Mouse (Mus musculus) midbrain, embryonic 13.5 days (tissue): ENCODE measurements at regions not wholly inside any gene's neighbourhood (a gene's known extent, or its start where the extent isn't known, plus 50 kb on each side); places are given as distances from the start of the nearest gene placed in this dataset.
"Not testable (repeated sequence)": the region's sequence is repeated elsewhere in the genome, so short reads cannot be mapped to it uniquely, and the experiment has no call there.

Experiments used
- ATAC-seq: fragments of 200-750 bp; cut with Nextera tagmentation; 2 replicates; pipeline ENCODE4 v1.8.0; 2017; ENCODE audit warnings: mild to moderate bottlenecking, moderate TSS enrichment, moderate library complexity
- H3K27ac ChIP-seq: fragments of 300-500 bp; sonication (generic); 2 replicates; pipeline ENCODE4 v1.5.1; 2015; ENCODE audit warnings: inconsistent platforms, mild to moderate bottlenecking, moderate library complexity
- H3K27me3 ChIP-seq: fragments of 300-500 bp; sonication (generic); 2 replicates; pipeline ENCODE4 v1.6.1; 2015; ENCODE audit warnings: mild to moderate bottlenecking, inconsistent platforms
- H3K36me3 ChIP-seq: fragments of 300-500 bp; sonication (generic); 2 replicates; pipeline ENCODE4 v1.6.1; 2015; ENCODE audit warnings: mild to moderate bottlenecking, inconsistent platforms
- H3K4me1 ChIP-seq: fragments of 300-500 bp; sonication (generic); replicated peaks from 2 replicates; pipeline ENCODE4 v1.6.1; 2015; ENCODE audit warnings: inconsistent platforms
- H3K4me2 ChIP-seq: fragments of 300-500 bp; sonication (generic); replicated peaks from 2 replicates; pipeline ENCODE4 v1.6.1; 2015; ENCODE audit warnings: moderate library complexity, mild to moderate bottlenecking, inconsistent platforms
- H3K4me3 ChIP-seq: fragments of 300-500 bp; sonication (generic); replicated peaks from 2 replicates; pipeline ENCODE4 v1.5.1; 2015; ENCODE audit warnings: mild to moderate bottlenecking, inconsistent platforms
- H3K9ac ChIP-seq: fragments of 300-500 bp; sonication (generic); replicated peaks from 2 replicates; pipeline ENCODE4 v1.6.1; 2015; ENCODE audit warnings: mild to moderate bottlenecking, inconsistent platforms
- H3K9me3 ChIP-seq: fragments of 300-500 bp; sonication (generic); 2 replicates; pipeline ENCODE4 v1.6.1; 2016; ENCODE audit warnings: mild to moderate bottlenecking, inconsistent platforms
- WGBS: fragments of 180-500 bp; shearing (Covaris S2); methylation state at CpG from one replicate; pipeline ENCODE4 v1.1.7; 2015; 5-methylcytosine and 5-hydroxymethylcytosine counted together

DNA sequence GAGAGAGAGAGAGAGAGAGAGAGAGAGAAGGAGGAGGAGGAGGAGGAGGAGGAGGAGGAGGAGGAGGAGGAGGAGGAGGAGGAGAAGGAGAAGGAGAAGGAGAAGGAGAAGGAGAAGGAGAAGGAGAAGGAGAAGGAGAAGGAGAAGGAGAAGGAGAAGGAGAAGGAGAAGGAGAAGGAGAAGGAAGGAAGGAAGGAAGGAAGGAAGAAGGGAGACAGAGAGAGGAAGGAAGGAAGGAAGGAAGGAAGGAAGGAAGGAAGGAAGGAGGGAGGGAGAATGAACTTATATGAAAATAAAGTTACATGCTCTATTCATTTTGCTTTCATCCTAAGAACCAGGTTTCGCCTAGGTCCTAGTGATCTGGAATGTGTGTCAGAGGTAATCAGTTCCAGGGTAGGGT, 302.4 kb upstream of the Irx2 start:
- ATAC-seq, H3K9me3 ChIP-seq, H3K9ac ChIP-seq, H3K4me3 ChIP-seq, H3K4me1 ChIP-seq, H3K4me2 ChIP-seq, H3K36me3 ChIP-seq, H3K27me3 ChIP-seq, H3K27ac ChIP-seq: not testable (repeated sequence)
- WGBS = 71% methylated on average over 1 of the region's 1 CpGs

DNA sequence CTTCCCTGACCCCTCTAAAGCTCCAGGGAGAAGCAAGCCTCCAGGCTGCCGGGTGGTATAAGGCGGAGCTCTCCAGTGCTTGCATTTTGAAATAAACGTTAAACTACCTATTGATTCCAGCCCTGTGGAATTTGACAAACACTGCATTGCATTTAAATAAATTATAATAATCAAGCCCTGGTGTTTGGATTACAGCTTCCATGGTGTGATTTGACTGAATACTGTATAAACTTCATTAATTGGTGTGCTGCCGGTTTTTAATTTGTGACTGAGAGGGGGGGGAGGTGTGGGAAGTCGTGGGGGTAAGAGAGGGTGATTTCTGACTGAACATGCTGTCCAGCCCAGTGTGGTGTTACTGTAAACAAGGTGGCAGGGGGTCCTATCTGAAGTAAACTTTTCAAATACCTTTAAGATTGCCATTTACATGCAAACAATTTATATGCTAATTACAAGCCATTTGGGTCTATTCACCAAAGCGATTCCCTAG, 282.9 kb upstream of the Irx2 start:
- peak overlapping the region; percentile 16 for H3K4me2 ChIP-seq
- peaks cover 46% of the 10 kb centered on the region for H3K27me3 ChIP-seq

DNA sequence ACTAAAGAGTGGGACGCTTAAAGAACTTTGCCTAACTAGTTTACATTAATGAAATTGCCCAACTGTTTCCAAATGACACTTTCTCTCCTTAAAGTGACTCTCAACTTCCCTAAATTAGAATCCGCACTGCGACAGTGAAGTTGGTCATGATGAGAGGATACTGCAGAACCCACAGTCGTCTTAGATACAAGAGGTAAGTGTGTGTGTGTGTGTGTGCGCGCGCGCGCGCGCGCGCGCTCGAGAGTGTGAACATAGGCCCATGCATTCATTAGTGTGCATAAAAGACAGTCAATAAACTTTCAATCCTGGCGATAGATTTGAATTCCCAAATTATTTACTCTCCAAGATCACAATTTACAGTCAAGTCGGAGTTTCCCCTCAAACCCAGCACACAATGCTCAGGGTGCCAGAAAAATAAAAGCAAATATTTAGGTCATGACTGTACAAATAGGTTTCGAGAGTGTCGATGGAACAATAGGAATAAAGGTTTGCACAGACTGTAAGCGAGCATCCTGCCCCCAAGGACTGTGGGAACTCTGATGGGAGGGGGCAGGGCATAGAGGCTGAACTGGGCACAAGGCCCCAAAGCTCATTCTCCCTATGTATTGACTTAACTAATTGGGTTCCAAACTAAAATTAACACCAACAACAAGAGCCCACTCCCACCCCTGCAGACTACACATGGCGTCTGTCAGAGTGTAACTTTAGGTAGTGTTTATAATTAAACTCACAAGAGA, 282.2 kb upstream of the Irx2 start:
- H3K4me1 ChIP-seq = peaks cover 17% of the 10 kb centered on the region
- peak; percentile 40 for ATAC-seq
- H3K36me3 ChIP-seq = no peaks in the 10 kb centered on the region
- peaks cover 45% of the 10 kb centered on the region for H3K27me3 ChIP-seq
- H3K27ac ChIP-seq = no peak overlapping the region
- WGBS = 21% methylated on average over 21 of the region's 21 CpGs
- no peak overlapping the region for H3K4me3 ChIP-seq
- H3K9ac ChIP-seq = no peak overlapping the region
- peak overlapping the region; percentile 16; the same call in 1 of the 2 replicates for H3K4me2 ChIP-seq
- H3K9me3 ChIP-seq = no peaks in the 10 kb centered on the region

More for the DNA sequence above, 282.9 kb upstream of the Irx2 start:
- H3K9ac ChIP-seq = no peak overlapping the region
- no peaks in the 10 kb centered on the region for H3K9me3 ChIP-seq
- WGBS = 5% methylated on average over 6 of the region's 6 CpGs
- no peak overlapping the region for H3K4me3 ChIP-seq
- peak; percentile 60; the same call in 1 of the 2 replicates for ATAC-seq
- no peaks in the 10 kb centered on the region for H3K36me3 ChIP-seq
- 0 out of 2 replicates have a peak overlapping the region, but pooled peaks have one; percentile 8 for H3K27ac ChIP-seq
- H3K4me1 ChIP-seq = peaks cover 17% of the 10 kb centered on the region

DNA sequence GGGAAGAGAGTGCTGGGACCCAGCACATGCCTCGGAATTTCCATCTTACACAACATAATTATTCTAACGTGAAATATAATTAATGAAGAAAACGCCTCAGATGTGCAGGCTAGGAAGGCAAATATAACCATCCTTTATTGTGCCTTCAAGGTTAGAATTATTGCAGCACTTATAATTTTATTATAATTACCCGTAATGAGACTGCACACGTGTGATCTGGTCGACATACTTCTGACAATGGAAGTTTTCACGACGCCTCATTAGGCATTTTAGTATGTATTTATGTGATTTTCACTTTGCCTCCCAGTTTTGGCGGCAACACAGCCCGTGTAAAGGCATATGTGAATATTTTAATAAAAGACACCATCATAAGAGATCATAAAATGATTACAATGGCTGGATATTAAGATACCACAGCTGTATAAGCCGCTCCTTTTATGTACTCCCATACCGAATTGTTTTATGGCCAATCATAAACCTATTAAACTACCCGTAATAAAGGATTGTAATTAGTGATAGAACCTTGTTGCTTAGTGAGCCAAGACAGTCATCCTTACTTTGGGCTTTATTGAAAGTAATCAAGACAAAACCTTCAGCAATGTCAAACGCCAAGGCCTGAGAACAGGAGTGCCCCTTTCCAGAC, 281.6 kb upstream of the Irx2 start:
- H3K27ac ChIP-seq = no peak overlapping the region
- H3K9me3 ChIP-seq = no peaks in the 10 kb centered on the region
- ATAC-seq = no peak
- no peak overlapping the region for H3K9ac ChIP-seq
- H3K4me1 ChIP-seq = peaks cover 22% of the 10 kb centered on the region
- no peak overlapping the region for H3K4me2 ChIP-seq
- 83% methylated on average over 14 of the region's 14 CpGs for WGBS
- peaks cover 47% of the 10 kb centered on the region for H3K27me3 ChIP-seq
- no peaks in the 10 kb centered on the region for H3K36me3 ChIP-seq
- H3K4me3 ChIP-seq = no peak overlapping the region

DNA sequence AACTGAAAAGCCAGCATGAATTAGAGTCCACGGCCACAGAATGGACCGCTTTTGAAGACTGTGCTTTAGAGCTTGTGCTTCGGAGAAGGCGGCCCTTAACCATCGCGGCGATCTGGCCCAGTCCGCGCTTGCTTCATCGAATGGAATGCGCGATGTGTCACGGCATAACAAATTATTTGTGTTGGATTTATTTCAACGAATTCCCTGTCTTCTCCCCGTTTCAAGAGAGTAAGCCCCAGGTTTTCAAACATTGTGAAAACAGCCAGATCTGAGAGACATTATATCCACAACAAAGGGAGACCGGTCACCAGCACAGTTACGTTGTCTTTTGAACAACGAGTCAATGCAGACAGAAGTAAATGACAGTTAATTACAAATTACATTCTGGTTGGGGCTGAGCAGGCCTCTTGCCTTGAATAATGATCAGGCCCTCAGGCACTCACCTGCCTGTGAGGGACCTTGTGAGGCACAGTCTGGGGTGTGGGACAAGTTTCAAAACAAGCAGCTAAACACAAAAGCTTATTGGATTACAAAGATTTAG, 275.9 kb upstream of the Irx2 start:
- no peak overlapping the region for H3K27ac ChIP-seq
- peaks cover 63% of the 10 kb centered on the region for H3K27me3 ChIP-seq
- peak overlapping the region; percentile 15; the same call in 1 of the 2 replicates for H3K4me2 ChIP-seq
- H3K4me1 ChIP-seq = peaks cover 20% of the 10 kb centered on the region
- no peak overlapping the region for H3K4me3 ChIP-seq
- WGBS = 7% methylated on average over 18 of the region's 18 CpGs
- H3K36me3 ChIP-seq = no peaks in the 10 kb centered on the region
- ATAC-seq = peak; percentile 87
- H3K9ac ChIP-seq = no peak overlapping the region
- no peaks in the 10 kb centered on the region for H3K9me3 ChIP-seq

DNA sequence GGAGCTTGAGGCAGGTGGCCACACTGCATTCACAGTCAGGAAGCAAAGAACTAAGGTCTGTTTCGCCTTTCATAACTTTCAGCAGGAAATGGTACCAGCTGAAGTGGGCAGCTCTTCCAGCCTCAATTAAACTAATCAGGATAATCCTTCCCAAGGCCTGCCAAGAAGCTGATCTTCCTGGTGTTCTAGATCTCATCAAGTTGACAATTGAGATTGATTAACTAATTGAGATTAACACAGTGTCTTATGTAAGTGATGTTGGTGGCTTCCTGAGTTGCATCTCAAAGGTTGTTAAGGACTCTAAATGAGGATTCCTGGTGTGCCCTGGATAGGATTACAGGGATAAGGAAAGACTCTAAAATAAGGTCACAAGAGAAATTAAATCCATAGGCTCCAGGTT, 273.3 kb upstream of the Irx2 start:
- Histone ChIP-seq H3K27ac (no peak overlapping the region), H3K4me3 (no peak overlapping the region), H3K36me3 (no peaks in the 10 kb centered on the region), H3K4me2 (no peak overlapping the region), H3K4me1 (peaks cover 26% of the 10 kb centered on the region), H3K9ac (no peak overlapping the region), H3K27me3 (peaks cover 59% of the 10 kb centered on the region), H3K9me3 (no peaks in the 10 kb centered on the region)
- WGBS = 77% methylated on average over 1 of the region's 1 CpGs
- ATAC-seq = no peak

DNA sequence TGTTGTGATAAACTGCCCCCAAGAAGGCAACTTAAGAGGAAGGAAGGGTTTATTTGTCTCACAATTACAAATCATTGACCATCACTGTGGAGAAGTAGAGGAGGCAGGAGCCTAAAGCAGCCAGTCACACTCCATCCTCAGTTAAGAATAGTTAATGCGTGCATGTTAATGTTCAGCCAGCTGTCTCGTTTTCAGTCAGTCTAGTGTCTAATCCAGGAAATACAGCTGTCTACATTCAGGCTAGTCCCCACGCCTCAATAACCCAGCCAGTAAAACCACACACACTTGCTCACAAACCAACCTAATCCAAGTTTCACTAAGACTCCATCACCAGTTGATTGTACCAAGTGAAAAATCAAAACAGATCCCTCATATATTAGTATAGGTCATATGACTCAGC, 272.8 kb upstream of the Irx2 start:
- Histone ChIP-seq H3K9me3 (no peaks in the 10 kb centered on the region), H3K4me1 (peaks cover 26% of the 10 kb centered on the region), H3K9ac (no peak overlapping the region), H3K4me2 (no peak overlapping the region), H3K27ac (no peak overlapping the region), H3K36me3 (no peaks in the 10 kb centered on the region), H3K4me3 (no peak overlapping the region), H3K27me3 (peaks cover 61% of the 10 kb centered on the region)
- WGBS = 40% methylated on average over 3 of the region's 3 CpGs
- ATAC-seq = no peak

DNA sequence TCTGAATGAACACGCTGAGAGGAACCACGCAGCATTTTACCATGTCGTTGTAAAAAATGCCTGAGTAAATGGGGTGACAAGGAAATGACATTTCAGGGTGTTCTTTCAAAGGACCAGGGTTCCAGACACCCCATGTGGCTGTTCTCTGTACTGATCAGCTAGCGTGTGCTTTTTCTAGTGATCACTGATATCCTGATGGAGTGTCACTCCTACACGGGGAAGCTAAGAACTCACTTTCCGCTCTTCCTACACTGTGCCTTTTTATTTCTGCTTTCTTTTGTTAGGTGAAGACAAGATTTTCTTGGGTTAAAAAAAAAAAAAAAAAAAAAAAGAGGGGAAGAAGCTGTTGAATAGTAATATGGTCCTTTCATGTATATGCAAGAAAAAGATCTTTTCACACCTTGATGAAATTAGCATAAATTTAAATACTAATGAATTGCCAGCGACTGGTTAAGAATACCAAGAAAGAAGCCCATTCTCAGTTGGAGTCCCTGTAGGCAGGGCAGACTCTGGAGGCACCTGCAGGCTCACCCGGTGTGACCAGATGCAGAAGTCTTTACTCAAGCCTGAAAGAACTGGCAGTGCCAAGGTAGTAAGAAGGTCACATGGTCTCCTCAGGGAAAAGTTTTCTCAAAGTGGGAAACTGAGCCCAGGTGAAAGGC, 270.2 kb upstream of the Irx2 start:
- Histone ChIP-seq H3K4me3 (no peak overlapping the region), H3K27me3 (peaks cover 75% of the 10 kb centered on the region), H3K27ac (no peak overlapping the region), H3K4me2 (no peak overlapping the region), H3K9me3 (no peaks in the 10 kb centered on the region), H3K36me3 (no peaks in the 10 kb centered on the region), H3K4me1 (peaks cover 16% of the 10 kb centered on the region; the same call in 1 of the 2 replicates), H3K9ac (no peak overlapping the region)
- ATAC-seq = 0 out of 2 replicates have a peak, but pooled peaks have one; percentile 40
- WGBS = 31% methylated on average over 8 of the region's 8 CpGs

DNA sequence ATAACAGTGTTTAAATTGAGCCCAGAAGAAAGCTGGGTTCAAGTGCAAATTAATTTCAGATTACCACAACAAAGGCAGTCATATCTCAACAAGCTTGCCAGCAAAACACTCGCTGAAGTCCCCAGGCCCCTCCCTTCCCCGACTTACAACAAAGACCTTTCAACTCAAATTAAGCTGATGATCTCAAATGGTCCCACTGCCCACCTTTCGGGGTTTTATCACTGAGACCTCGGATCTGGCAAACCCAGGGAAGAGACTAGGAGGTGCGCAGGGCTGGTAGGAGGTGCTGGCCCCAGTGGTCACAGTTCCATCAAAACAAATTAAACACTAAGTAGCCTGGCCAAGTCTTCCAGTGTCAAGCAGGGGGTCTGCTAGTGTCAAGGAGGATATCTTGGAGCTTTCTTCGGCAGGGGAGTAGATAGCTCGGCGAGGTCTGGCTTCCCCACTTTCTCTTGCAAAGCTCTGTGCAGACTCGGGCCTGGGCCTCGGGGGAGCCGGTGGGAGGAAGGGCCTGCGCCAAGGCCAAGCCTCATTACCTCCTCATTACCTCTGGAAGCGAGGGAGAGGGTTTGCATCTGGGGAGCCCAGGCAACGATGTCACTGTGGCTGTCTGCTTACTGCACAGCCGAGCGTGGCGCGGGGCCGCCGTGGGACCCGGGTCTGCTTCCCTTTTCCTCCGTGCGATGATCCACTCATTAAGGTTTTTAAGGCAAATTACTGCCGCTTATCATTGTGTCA, 262.9 kb upstream of the Irx2 start:
- WGBS = 12% methylated on average over 24 of the region's 24 CpGs
- Histone ChIP-seq H3K4me1 (peaks cover 20% of the 10 kb centered on the region), H3K4me3 (peak overlapping the region; percentile 20), H3K27me3 (peaks cover 52% of the 10 kb centered on the region), H3K36me3 (no peaks in the 10 kb centered on the region), H3K9me3 (no peaks in the 10 kb centered on the region), H3K9ac (peak overlapping the region; percentile 50; the same call in 1 of the 2 replicates), H3K27ac (peak overlapping the region; percentile 27; the same call in 1 of the 2 replicates), H3K4me2 (peak overlapping the region; percentile 50)
- ATAC-seq = peak; percentile 77

DNA sequence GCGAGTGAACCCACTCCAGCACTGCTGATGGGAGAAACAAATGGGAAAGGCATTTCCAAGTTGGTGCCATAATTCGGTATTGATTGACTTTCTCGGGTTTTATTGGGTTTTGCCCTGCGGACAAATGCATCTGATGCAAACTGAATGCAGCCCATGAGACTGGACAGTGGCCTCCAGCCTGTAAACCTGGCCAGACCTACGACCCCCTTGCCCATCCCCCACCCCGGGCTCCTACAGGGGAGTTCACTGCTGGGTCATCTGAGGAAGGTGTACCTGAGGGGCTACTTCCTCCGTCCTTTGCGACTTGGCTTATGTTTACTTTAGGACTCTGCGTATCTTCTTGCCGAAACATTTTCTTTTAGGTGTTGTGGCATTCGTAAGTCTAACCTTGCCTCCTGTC, 262.3 kb upstream of the Irx2 start:
- Histone ChIP-seq H3K9me3 (no peaks in the 10 kb centered on the region), H3K9ac (no peak overlapping the region), H3K4me2 (peak overlapping the region; percentile 50), H3K4me1 (peaks cover 20% of the 10 kb centered on the region), H3K4me3 (peak overlapping the region; percentile 20), H3K27me3 (peaks cover 52% of the 10 kb centered on the region), H3K27ac (peak overlapping the region; percentile 27; the same call in 1 of the 2 replicates), H3K36me3 (no peaks in the 10 kb centered on the region)
- WGBS = 64% methylated on average over 11 of the region's 11 CpGs
- ATAC-seq = 0 out of 2 replicates have a peak, but pooled peaks have one; percentile 25

DNA sequence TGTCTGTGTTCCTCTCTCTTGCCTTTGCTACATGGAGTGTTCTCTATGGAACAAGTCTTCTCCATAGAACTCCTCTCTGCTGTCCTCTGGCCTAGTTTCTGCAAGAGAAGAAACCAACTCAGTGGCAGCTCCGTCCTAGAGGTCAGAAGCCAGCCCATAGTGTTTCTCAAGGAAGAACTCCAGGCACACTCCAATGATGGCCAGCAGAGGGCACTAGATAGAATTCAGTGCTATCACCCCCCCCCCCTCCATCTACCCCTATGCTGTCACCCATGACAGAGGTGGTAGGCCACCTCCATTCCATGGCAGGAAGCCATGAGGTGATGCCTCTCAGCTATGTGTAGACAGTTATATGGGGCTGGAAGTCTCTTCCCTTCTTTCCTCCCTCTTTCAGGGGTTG, 258.5 kb upstream of the Irx2 start:
- 86% methylated on average over 1 of the region's 1 CpGs for WGBS
- H3K4me3 ChIP-seq = no peak overlapping the region
- no peak overlapping the region for H3K9ac ChIP-seq
- H3K27ac ChIP-seq = no peak overlapping the region
- H3K4me1 ChIP-seq = peaks cover 13% of the 10 kb centered on the region
- no peaks in the 10 kb centered on the region for H3K9me3 ChIP-seq
- no peak overlapping the region for H3K4me2 ChIP-seq
- H3K27me3 ChIP-seq = peaks cover 29% of the 10 kb centered on the region
- H3K36me3 ChIP-seq = no peaks in the 10 kb centered on the region
- no peak for ATAC-seq
